Mouse (Mus musculus) gastrocnemius, postnatal 14 days (tissue): Measurements from ENCODE around the gene St8sia2. TPM values are rescaled to one million over a fixed set of nuclear protein-coding genes. Genes with fewer than 3 reads are reported as not detected.
"Not testable (repeated sequence)": the region's sequence is repeated elsewhere in the genome, so short reads cannot be mapped to it uniquely, and the experiment has no call there.

Source experiments
- DNase-seq: peaks from one replicate; pipeline ENCODE4 v3.0.0; 2021; ENCODE audit warnings: mixed read lengths
- intact Hi-C: fragments of 180-260 bp; cut with DNase I; formaldehyde crosslinking; loops from one replicate; pipeline ENCODE4 v1.15.1; 2025; ENCODE audit warnings: low total_unique reads
- total RNA-seq, 2 experiments: library from RNA; stranded (reverse); gene quantifications; 2 replicates each; pipeline ENCODE4 v1.2.3; 2021

St8sia2 gene
- total RNA-seq, 2 experiments from 2014 or later, result 1.3 to 3.0 TPM

DNA sequence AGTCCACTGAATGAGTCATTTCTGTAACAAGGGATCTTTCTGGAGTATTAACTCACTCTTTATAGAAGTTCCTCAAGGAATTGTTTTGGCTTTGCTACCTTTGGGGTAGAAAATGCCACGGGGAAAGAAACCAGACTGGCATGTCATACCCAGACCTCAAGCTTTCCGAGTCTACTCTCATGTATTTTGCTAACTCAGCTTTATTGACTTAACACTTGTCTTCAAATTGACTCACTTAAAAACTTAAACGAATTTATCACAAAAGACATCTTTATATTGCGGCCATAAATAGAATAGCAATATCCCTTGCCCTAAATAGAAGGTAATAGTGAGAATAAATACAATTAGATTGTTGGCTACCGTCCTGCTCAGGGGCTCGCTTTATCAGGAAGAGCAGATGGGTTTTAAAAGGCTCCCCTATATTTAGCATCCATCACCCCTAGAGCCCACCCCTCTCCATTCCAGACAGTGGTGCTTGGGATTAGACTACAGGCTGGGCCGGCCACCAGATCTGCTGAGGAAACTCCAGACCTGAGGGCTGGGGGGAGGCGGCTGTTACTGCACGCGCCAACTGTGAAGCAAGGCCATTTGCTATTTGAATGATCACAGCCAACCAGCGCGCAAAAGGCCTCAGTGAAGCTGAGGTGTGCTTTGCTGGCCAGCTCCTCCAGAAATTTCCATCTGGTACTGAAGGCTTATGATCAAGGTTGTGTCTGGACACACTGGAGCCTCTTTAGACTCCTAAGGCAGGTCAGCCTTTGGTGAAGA lies 12.6 kb downstream of the St8sia2 start:
- no peak for DNase-seq
- intact Hi-C loops, result no loop called here

DNA sequence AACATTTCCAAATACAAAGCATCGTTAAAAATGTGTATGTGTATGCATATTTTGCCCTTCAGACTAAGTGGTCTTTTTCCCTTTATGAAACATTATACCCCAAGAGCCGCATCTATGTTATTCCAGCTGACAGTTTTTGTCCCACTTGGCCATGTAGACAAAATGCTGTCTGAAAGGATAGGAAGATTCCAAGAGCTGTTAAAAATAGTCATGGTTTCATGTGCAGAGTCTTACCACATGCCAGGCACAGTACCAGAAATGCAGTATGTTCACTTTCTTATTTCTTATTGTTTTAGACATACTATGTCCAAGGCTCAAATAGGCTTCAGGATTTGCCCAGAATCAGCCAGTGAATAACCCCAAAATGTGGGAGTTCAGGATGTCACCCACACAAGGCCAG lies 24.1 kb downstream of the St8sia2 start:
- intact Hi-C loops, result no loop called here
- DNase-seq, result no peak

DNA sequence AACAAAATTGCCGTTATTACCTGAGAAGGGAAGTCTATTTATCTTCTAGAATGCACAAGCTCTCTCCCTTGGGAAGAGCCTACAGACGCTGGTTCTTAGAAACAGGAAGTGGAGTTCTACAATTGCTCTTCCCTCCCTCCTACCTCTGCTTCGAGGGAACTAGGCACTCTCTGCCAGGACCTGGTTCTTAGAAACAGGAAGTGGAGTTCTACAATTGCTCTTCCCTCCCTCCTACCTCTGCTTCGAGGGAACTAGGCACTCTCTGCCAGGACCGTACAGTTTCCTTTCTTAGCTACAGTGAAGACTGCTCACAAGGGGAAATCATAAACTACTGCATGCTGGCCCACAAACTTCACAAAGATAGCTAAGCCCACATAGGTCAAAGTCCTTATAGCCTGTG lies 41.3 kb downstream of the St8sia2 start:
- intact Hi-C loops, result not testable (repeated sequence)

DNA sequence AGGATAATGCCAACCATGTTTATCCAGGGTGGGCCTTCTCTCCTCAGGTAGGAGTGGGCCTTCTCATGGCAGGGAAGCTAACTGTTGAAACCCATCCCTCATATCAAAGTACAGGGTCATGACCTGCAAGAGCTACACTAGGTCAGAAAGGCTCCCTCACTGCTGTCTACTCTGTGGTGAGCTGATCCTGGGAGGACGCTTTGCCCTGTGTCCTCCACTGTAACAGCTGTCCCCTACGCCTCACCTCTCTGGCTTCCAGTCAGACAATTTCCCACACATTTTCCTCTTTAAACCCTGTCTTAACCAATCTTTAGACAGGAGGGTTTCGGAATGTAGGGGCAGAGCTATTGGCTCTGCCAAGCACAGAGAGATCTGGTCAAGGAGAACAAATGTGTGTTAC lies 48.3 kb downstream of the St8sia2 start:
- no peak for DNase-seq
- intact Hi-C loops, result no loop called here

More for the DNA sequence above, 41.3 kb downstream of the St8sia2 start:
- DNase-seq, result not testable (repeated sequence)

DNA sequence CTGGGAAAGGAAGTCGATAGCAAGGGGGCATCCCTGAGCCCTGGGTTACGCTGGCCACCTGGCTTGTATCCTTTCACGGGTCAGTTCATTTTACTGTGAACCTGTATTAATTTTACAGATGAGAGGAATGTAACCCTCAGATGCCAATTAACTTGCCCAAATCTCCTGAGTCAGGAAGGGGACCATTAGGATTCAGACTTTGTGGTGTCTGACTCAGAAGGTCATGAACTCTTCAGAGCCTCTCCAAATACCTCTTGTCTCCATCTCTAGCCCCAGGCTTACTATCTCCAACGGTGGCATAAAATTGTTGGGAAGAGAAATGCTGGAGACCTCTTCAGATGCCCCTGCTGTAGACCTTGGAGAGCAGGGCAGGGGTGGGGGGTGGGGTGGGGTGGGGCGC lies 51.1 kb downstream of the St8sia2 start:
- intact Hi-C loops, result no loop called here
- DNase-seq, result no peak

DNA sequence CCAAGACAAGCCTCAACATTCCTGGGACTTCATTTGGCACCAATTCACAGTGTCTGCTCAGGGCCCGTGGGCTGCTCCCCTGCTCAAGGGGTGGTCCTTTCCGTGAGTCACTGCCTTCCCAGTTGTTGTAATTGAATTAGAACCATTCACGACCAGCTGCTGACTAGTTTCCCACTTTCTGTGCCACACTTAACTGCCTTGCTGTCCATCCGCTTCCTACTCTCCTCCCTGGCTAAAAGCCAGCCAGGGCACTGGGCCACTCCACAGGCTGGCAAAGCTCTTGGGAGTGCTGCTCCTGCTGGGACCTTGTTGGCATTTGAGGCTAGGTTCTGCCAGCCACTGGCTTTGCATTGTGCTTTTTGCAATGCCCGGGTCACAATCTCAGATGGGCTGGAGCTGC lies 59.0 kb downstream of the St8sia2 start:
- intact Hi-C loops, result no loop called here

DNA sequence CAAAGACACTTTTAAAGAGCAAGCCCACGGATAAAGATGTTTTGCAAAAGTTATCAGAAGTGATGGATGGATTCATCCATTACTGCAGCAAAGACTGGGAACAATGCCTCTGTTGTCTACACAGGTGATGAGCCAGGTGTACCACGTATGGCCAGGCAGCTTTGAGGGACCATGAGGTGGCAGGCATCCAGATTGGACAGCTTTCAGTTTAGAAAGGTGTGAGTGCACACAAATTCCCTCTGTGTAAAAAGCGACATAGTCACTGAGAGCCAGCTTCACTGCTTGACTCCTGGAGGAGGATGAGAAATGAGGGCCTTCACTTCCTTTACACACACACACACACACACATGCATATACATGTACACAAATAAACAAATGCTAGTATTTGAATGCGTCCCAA lies 60.4 kb downstream of the St8sia2 start:
- intact Hi-C loops, result no loop called here

More for the DNA sequence above, 59.0 kb downstream of the St8sia2 start:
- DNase-seq, result peak; percentile 67

DNA sequence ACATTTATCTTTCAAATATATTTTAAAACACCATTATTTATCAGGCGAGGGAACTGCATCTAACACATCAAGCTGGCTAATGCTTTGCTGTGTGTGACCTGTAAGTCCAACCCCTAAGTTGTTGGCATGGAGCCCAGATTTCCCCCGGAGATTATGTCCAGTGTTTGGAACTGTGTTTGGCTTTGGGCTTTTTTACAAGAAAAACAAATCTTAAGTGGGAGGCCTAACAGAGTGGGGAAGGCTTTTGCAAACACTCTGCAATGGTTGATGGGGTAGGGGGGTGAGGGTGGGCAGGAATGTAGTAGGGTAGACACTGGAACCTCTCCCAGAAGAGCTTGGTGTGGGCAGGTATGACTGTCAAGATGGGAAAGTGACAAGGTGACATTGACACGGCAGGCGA lies 71.8 kb downstream of the St8sia2 start:
- DNase-seq, result peak; percentile 50
- intact Hi-C loops, result no loop called here

More for the DNA sequence above, 60.4 kb downstream of the St8sia2 start:
- DNase-seq, result no peak

DNA sequence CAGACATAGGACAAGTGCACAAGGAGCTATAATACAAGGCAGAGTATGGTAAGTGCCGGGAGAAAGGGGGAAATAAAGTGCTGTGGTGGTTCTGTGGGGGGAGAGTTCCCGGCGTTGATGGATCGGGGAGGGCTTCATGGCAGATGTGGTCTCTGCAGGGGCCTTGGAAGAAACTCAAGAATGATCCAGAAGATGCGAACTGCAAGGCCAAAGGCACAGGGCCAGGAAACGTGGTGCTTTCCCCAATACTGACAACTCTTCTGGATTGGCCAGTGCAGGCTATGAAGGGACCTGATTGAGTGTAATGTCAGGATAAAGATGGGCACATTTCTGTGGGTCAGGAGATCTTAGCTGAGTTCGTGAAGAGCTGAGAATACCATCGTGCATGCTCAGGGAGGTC lies 74.3 kb downstream of the St8sia2 start:
- DNase-seq, result no peak
- intact Hi-C loops, result no loop called here

DNA sequence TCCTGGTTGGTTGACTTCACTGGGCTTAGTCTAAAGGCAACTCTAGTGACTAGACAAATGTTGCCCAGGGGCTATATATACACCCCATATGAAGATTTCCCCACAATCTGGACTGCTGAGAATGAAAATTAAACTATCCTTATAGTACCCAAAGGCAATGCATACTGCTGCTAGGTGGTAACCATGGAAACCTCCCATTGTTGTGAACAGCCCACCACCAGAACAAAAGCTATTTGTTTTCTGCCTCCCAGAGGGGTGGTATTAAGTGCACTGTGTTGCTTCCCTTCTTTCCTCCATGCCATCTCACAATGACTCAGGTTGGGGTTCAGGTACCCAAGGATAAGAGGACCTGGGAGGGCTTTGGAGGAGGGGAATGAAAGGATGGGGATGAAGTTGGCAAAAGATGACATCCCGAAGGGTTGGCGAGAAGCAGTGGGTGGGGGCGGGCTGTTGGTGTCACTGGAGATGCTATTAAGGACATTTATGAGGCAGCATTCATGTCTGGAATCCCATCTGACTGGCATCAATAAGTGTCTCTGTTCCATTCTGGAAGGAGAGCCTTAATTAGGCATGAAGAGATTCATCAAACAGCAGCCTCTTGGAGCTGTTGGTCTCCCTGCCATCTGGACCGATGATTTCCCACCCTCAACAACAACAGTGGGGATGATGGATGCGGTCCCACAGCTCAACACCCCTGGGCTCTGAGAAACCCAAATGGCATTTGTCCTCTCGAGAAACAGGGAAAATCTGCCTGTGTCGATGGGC lies 75.3 kb downstream of the St8sia2 start:
- intact Hi-C loops, result no loop called here

DNA sequence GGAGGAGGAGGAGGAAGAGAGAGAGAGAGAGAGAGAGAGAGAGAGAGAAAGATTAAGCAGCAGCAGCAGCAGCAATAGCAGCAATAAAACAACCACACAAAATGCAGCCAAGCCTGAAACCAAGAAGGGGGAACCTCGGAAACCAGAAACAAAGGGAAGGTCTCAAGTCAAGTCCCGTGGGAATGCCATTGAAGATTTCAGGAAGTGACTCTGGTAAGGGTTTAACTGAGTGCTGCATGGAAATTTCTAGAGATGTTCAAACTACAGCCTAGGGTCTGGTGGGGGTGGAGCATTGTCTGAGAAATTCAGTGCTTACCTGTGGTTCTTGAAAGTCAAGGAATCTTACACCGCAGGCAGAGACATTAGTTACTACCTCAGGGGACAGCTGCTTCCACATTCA lies 77.4 kb downstream of the St8sia2 start:
- intact Hi-C loops, result no loop called here
- DNase-seq, result no peak

More for the DNA sequence above, 75.3 kb downstream of the St8sia2 start:
- no peak for DNase-seq

DNA sequence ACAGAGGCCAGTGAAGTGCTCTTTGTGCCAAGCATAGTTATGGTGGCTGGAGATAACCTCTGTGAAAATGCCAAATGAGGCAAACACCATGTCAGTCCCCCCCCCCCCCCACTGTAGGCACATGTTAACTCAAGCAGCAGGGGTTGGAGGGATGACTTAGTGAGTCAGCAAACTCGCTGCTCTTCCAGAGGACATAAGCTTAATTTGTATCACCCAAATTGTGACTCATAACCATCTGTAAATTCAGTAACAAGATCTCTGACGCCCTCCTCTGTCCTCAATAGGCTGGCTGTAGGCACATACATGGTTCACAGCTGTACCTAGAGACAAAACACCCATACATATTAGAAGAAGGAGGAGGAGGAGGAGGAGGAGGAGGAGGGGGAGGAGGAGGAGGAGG lies 77.8 kb downstream of the St8sia2 start:
- intact Hi-C loops, result no loop called here
- DNase-seq, result no peak

DNA sequence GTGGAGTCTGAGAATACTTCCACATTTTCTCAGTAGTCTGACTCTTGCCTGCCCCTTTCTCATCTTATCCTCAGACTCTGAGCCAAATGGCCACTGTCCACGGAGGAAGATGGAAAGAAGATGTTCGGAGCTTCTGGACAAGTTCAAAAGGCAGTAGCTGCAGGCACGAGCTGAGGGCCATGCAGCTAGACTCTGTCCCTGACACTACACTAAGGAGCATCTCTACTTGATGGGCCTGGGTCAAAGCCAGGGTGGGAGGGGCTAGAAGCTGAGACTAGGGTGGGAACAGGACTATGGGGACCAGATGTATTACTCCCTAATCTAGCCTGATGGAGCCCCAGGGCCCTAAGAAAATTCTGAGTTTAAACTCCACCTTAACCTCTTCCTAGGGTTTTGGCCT lies 80.5 kb downstream of the St8sia2 start:
- intact Hi-C loops, result no loop called here
- DNase-seq, result no peak

DNA sequence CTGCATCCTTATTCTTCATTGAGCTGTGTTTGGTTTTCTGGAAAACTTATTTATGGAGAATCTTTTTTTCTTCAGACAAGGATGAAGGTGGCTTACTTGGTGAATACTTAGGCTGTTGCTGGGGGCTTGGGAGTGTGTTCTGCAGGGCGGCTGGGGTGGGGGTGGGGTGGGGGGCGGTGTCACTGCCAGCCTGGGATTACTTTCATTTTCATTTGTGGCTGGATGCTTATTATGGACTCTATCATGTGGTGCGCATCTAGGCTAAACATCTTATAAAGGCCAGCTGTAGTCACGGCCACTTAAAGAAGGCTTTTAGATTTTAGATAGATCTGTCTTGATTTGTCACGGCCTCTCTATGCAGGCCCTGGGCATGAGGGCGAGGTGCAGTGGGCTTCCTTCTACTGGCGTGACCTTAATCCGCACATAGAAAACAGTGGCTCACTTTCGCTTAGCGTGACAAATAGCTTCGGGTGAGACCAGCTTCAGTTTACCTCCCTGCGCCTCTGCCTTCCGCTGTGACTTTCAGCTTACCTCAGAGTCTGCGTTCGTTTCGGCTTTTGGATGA lies 92.5 kb downstream of the St8sia2 start:
- intact Hi-C loops, result no loop called here

DNA sequence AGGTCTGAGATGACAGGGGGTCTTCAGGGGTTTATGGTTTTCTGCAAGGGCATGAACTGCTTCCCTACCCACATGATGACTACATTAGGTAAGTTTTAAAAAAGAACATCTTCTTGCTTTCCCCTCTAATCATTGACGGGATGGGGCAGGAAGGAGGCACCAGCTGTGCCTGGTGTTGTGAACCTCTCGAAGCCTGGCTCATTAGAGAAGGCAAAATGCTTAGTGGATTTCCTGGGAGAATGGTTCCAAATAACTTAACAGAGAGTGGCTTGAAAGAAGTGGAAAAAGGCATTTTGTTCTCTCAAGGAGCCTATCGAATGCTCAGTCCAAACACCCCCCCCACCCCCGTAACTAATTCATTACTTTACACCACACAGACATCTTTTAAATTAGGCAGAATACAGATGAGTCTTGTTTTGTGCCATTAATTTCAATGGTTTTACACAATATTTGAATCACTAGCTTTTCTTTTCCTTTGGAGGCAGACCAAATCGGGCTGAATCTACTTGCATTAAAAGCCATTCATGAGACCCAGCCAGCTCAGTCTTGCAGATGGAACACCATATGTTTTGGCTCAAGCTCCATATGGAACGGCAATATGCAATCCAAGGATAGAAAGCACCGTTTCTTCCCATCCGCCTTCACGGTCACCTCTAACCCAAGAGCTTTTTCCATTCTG lies 95.7 kb downstream of the St8sia2 start:
- intact Hi-C loops, result no loop called here

More for the DNA sequence above, 92.5 kb downstream of the St8sia2 start:
- no peak for DNase-seq

DNA sequence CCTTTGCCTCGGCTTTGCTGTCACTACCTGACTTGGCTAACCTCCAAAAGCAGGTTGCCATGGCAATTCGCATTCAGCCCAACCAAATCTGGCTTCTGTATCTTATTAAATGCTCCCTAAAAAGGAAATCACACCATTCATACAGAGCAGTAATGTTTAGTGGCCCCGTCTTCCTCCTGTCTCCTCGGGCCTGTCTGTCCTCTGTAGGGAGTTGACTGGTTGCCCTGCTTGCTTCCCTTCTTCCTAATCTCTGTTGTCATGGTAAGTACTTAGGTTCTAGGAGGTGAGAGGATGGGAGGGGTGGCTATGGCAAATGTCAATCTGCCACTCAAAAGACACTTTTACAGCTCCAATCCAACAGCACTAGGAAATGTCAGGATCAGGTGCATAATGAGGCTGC lies 101.6 kb downstream of the St8sia2 start:
- no peak for DNase-seq
- intact Hi-C loops, result no loop called here

More for the DNA sequence above, 95.7 kb downstream of the St8sia2 start:
- no peak for DNase-seq

DNA sequence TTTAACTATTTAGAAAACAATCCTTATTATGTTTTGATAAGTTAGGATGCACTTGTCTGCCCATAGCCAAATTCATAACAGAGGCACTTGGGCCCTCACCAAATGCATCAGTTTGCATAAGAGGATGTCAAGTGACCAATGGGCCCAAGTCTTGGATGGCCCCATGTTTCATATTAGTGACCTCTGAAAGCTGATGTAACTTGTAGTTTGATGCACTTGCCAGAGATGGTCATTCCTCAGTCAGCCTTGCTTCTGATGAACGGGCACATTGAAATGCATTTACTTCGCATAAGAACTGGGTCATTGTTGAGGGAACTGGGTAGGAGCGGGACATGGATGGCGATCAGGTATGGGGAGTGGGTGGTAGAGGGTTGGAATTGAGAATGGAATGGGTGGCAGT lies 102.6 kb downstream of the St8sia2 start:
- no peak for DNase-seq
- intact Hi-C loops, result no loop called here

DNA sequence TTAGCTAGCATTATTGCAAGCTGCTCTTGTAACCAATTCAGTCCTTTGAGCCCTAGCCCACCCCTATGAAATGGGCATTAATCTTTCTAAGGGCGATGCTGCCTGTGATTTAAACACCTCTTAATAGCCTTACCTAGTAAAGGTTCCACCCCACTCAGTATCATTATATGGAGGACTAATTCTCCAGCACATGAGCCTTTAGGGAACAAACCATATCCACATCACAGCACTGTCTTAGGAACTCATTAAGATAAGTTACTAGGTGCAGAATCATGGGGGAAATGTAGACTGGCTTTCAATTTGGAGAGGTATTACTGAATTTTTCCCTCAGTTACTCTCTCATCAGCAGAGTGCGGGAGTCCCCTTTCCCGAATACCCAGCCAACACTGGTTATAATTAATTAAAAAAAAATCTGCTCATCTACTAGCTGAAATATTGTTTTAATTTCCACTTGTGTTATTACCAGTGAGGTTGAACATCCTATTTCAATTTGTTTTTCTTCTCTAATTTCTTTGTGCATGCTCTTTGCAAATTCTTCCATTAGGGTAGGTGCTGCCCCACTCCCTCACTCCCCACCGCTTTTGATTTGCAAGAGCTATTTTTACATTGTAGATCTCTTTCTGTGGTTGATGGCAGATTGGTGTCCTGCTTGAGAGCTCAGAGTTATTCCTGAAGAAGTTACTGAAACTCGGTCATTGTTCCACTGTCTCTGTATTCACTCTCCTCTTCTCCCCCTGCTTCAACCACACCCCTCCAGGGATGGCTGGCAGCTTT lies 103.9 kb downstream of the St8sia2 start:
- intact Hi-C loops, result no loop called here
- no peak for DNase-seq

DNA sequence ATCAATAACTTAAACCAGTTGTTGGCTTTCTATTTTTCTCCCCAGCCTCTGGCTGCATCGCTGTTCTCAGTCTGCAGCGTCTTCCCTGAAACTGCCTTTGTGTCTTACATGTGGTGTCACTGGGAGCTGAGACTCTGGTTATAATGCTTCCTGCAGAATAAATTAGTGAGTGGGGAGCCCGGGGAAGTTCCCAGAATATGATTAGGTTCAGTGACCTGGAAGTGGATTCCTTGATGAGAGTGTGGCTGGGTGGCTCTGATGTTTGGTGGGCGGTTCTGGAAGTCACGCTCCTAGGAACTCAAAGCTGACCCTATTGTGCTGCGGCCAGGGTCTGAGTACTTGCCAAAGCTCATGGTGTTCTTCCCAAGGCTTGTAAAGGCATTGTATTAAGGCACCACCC lies 119.0 kb downstream of the St8sia2 start:
- intact Hi-C loops, result no loop called here
- DNase-seq, result no peak
